Mouse (Mus musculus): ENCODE measurements around the gene Runx2.

The Runx2 gene

GRCm38 (mm10) chr17:44455681-44456600, 358.7 kb downstream of the Runx2 start:
- DNase-seq: peak; percentile 86 to 88

- DNase-seq: no peak
Observed at GRCm38 (mm10) chr17:44449915-44450471, 364.6 kb downstream of the Runx2 start.
